Mouse (Mus musculus) testis, adult 2 months (tissue): ENCODE measurements around the gene Hoxc6. TPM values are rescaled to one million over a fixed set of nuclear protein-coding genes. Genes with fewer than 3 reads are reported as not detected.

Experiments used
- H3K27ac ChIP-seq: fragments of 200-500 bp; 2 replicates; pipeline ENCODE4 v1.5.1; 2012; ENCODE audit warnings: low read depth, low read length; ENCODE audit not compliant: control insufficient read depth, insufficient read depth
- H3K27me3 ChIP-seq: fragments of 200-500 bp; 2 replicates; pipeline ENCODE4 v1.6.1; 2012; ENCODE audit warnings: mild to moderate bottlenecking, low read length, moderate library complexity; ENCODE audit not compliant: control insufficient read depth, insufficient read depth
- H3K36me3 ChIP-seq: fragments of 200-500 bp; 2 replicates; pipeline ENCODE4 v1.6.1; 2012; ENCODE audit warnings: mild to moderate bottlenecking, low read length; ENCODE audit not compliant: control insufficient read depth, insufficient read depth
- H3K4me1 ChIP-seq: fragments of 200-500 bp; 2 replicates; pipeline ENCODE4 v1.6.1; 2012; ENCODE audit warnings: low read length; ENCODE audit not compliant: control insufficient read depth, insufficient read depth
- H3K4me3 ChIP-seq: fragments of 200-500 bp; 2 replicates; pipeline ENCODE4 v1.5.1; 2012; ENCODE audit warnings: low read depth, mild to moderate bottlenecking, low read length, moderate library complexity, mixed read lengths; ENCODE audit not compliant: control insufficient read depth
- CTCF ChIP-seq: fragments of 200-500 bp; IDR thresholded peaks from 2 replicates; pipeline ENCODE4 v1.5.1; 2012; ENCODE audit warnings: low read depth, mild to moderate bottlenecking, inconsistent platforms, low read length, moderate library complexity; ENCODE audit not compliant: control insufficient read depth, insufficient read depth, insufficient replicate concordance
- POLR2A ChIP-seq: fragments of 200-500 bp; IDR thresholded peaks from 2 replicates; pipeline ENCODE4 v1.6.1; 2012; ENCODE audit warnings: low read depth, mild to moderate bottlenecking, inconsistent platforms, low read length, moderate library complexity; ENCODE audit not compliant: control insufficient read depth
- polyA plus RNA-seq: library from polyadenylated mRNA; depleted of rRNA; stranded (reverse); fragments of >200 nt; gene quantifications from 2 replicates; pipeline ENCODE4 v1.2.3, GENCODE M21; 2012

The Hoxc6 gene
- polyA plus RNA-seq, 1 experiment: 1.0 TPM

- H3K4me1 ChIP-seq: peaks cover 5% of the 10 kb centered on the region
- TF ChIP-seq CTCF (no peak), POLR2A (no peak)
- no peaks in the 10 kb centered on the region for H3K36me3 ChIP-seq
- H3K27ac ChIP-seq: no peak overlapping the region
- no peak overlapping the region for H3K4me3 ChIP-seq
- peaks cover 12% of the 10 kb centered on the region for H3K27me3 ChIP-seq
Measured at GRCm38 (mm10) chr15:102992863-102993262, 5.2 kb upstream of the Hoxc6 start.

- no peak for TF ChIP-seq POLR2A
- no peak for TF ChIP-seq CTCF
- no peak overlapping the region for H3K4me3 ChIP-seq
Measured at GRCm38 (mm10) chr15:102996548-102996947, 1.5 kb upstream of the Hoxc6 start.

GRCm38 (mm10) chr15:102997431-102997830 is 626 bp upstream of the Hoxc6 start:
- TF ChIP-seq POLR2A (no peak), CTCF (no peak)
- Histone ChIP-seq H3K4me3 (no peak overlapping the region), H3K4me1 (peaks cover 13% of the 10 kb centered on the region), H3K36me3 (no peaks in the 10 kb centered on the region), H3K27ac (no peak overlapping the region), H3K27me3 (peaks cover 12% of the 10 kb centered on the region)

More at GRCm38 (mm10) chr15:102996548-102996947, 1.5 kb upstream of the Hoxc6 start:
- Histone ChIP-seq H3K27ac (no peak overlapping the region), H3K4me1 (peaks cover 16% of the 10 kb centered on the region), H3K27me3 (peaks cover 12% of the 10 kb centered on the region), H3K36me3 (no peaks in the 10 kb centered on the region)

GRCm38 (mm10) chr15:102998608-102999182 is 638 bp downstream of the Hoxc6 start:
- peak overlapping the region; percentile 78 for H3K4me3 ChIP-seq
- H3K4me1 ChIP-seq: peaks cover 13% of the 10 kb centered on the region
- peaks cover 12% of the 10 kb centered on the region for H3K27me3 ChIP-seq
- peak overlapping the region; percentile 82 for H3K27ac ChIP-seq
- no peak for TF ChIP-seq POLR2A
- TF ChIP-seq CTCF: no peak
- H3K36me3 ChIP-seq: no peaks in the 10 kb centered on the region

GRCm38 (mm10) chr15:102999183-102999831 is 1.2 kb downstream of the Hoxc6 start:
- TF ChIP-seq POLR2A (no peak), CTCF (no peak)
- H3K4me1 ChIP-seq: peaks cover 13% of the 10 kb centered on the region
- peak overlapping the region; percentile 78 for H3K4me3 ChIP-seq

GRCm38 (mm10) chr15:102999955-103000354 is 1.9 kb downstream of the Hoxc6 start:
- H3K27ac ChIP-seq: peak overlapping the region; percentile 25
- no peak overlapping the region for H3K4me3 ChIP-seq
- H3K4me1 ChIP-seq: peaks cover 13% of the 10 kb centered on the region
- TF ChIP-seq CTCF (no peak), POLR2A (no peak)
- peaks cover 12% of the 10 kb centered on the region for H3K27me3 ChIP-seq
- H3K36me3 ChIP-seq: no peaks in the 10 kb centered on the region

More at GRCm38 (mm10) chr15:102999183-102999831, 1.2 kb downstream of the Hoxc6 start:
- Histone ChIP-seq H3K27ac (peak overlapping the region; percentile 82), H3K27me3 (peaks cover 12% of the 10 kb centered on the region), H3K36me3 (no peaks in the 10 kb centered on the region)

- no peaks in the 10 kb centered on the region for H3K36me3 ChIP-seq
- no peak for TF ChIP-seq POLR2A
- TF ChIP-seq CTCF: no peak
- peak overlapping the region; percentile 77 for H3K27ac ChIP-seq
- peaks cover 16% of the 10 kb centered on the region for H3K4me1 ChIP-seq
- peaks cover 15% of the 10 kb centered on the region for H3K27me3 ChIP-seq
- peak overlapping the region; percentile 30 for H3K4me3 ChIP-seq
Measured at GRCm38 (mm10) chr15:103000501-103000901, 2.4 kb downstream of the Hoxc6 start.
